Mouse (Mus musculus): ENCODE measurements around the gene Rph3a.

The Rph3a gene

DNA sequence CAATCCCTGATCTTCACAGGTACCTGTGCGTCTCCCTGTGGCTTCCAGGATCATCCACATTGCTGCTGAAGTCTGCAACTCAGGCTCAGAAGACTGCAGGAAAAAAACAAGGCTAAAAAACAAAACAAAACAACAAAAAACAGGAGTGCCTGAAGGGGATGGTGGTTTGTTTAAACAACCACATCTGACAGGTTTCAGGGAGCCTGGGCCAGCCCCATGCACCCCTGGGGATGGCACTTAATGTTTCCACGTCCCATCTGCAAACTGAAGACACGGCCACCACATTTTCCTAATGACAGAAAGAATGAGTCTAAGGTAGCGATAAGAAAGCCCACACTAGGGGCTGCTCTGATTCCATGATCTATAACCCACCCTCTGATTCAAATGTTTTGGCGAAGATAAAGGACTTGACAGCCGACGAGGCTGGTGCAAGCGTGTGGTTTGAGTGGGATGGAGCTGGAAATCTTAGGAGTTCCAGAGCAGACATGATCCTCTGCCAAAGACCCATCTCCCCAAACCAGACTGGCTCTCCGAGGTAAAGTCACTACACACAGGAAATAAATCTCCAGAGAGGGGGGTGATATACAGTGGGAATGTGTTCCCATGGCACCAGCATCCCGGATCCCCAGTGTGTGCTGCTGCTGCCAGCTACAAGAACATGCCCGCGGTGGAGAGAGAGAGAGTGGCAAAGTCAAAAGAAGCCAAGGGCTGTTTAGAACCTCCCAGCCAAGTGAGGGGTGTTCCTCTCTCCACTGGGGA, at the start of gene Rph3a:
Rph3a (minus strand) TSS at position 282 of the 759 bp plus-strand sequence.
- DNase-seq, result no peak

DNA sequence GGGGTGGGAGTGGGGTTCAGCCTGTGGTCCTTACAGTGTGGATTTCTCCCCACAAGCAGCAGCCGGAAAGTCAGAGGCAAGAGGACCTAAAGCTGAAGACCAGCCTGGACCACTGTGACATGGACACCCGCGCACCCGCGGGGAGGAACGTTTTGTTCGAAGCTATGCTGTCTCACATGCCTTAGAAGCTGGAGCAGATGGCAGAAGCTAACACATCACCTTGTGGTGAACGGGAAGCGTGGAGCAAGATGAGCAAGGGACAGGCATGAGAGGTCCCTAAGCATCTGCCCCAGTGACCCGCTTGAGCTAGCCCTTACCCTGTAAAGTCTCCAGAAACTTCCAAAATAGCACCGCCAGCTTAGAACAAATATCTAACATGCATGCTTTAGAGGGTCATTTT, 48.4 kb upstream of the Rph3a start:
- DNase-seq, result no peak

DNA sequence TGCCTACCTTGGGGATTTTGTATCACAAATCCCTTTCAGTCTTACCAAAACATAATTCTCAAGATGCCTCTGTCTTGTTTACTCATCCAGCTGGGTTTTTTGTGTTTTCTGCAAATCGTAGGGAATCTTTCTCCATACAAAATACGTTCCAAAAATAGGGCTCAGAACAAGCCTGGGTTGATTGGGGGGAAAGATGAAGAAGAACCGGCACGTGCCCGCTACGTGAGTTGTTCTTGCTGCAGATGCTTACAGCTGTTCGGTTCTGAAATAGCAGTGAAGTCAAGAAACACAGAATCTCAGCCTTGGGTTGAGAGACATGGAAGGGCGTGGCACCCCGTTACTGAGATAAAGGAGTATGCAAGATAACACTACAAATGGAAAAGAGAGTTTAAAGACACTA, 44.0 kb upstream of the Rph3a start:
- DNase-seq, result no peak

DNA sequence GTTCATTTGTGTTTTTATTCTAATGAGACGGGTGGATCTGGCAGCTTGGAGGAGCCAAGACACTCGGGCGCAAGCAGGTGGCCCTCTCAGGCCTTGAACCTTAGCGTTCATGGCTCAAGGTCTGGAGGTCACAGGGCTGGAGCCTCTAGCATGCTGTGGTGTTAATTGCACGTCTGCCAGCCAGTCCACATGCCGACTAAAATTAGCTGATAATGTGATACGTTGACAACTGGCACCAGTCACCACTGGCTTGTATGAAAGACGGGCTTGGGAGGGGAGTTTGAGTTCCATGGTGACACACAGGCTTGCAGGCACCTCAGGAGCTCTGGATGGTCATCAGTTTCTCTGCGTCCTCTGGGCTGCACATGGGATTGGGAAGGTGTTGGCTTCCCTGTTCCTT, 31.9 kb upstream of the Rph3a start:
- no peak for DNase-seq

DNA sequence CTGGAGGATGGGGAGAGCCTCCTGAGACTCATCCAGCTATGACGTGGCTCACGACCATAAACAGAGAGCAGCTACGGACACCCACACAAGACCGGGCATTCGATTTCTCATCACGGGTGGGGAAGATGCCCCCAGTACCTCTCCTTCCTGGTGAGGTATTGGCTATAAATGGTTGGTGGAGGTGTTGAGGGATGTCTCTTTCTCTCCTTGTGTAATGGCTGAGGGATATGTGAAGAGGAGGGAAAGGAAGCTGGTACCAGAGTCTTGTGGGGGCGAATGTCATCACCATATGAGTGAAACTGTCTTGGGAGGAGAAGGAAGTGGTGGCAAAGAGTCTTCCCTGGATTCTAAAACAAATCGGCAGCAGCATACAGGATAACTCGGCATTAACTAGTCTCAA, 29.6 kb upstream of the Rph3a start:
- no peak for DNase-seq

DNA sequence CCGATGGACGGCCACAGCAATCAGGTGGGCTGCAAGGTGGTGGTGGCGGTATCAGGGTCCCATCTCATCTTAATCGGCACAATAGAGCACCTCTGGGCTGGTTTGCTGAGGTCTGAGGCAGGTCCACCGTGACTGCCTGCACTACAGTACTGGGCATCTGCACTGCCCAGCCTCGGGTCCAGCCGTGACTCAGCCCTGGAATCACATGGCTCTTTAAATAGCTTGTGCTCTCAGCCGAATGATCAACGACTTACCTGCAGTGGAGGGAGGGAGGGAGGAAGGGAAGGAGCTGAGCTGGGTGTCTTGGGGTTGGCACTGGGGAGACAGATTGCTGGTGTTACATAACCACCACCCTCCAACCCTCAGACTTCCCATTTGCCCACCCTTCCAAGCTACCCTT, 20.3 kb upstream of the Rph3a start:
- DNase-seq, result no peak

DNA sequence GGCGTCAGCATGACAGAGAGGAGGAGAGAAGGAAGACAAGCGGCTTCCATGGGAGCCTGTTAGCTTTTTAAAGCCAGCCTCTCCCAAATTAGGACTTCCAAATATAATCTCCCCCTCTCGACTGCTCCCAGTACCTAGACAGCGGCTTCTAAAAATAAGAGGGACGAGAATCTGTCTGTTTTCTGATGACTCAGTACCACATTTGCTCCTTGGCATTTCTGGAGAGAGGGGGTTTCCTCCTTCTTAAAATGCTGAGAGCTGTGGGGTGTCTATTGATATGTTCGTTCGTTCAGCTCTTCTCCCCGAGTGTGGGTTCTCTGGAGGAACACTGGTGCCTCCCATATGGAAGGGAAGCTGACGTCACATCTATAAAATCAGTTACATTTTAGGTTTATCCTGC, 9.6 kb upstream of the Rph3a start:
- DNase-seq, result no peak

DNA sequence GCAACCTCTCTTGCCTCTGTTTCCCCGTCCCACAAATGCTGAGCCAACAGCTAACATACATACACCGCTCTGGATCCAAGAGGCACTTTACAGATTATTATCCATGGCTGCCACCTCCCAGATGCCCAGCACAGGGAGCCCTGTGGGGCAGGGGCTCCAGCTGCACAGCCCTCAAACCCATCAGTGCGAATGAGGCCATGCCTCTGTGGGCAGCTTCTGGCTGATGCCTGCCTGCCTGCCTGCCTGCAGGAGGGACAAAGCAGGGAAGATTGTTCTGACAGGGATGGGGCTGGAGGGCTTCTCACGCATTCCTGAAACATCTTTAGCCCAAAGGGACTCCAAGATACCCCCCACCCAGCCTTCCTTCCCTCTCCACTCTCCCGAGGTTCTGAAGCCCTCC, 7.8 kb upstream of the Rph3a start:
- DNase-seq, result no peak

DNA sequence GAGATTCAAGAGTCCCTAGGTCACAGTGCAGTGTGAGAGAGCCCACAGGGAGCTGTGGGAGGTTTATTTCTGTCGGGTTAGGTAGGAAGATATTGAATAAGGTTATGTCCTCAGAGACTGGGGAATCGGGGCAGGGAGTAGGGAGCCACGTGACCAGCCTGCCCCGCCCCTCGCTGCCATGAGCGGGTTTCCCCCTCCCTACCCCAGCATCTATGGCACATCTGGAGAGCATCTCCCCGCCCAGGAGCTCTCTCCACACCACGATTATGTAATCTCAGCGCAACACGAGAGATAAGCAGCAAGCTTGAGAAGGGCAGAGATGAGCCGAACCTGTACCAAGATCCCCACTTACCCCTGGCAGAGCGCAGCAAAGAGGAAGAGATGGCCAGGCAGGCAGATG, 6.5 kb upstream of the Rph3a start:
- no peak for DNase-seq

DNA sequence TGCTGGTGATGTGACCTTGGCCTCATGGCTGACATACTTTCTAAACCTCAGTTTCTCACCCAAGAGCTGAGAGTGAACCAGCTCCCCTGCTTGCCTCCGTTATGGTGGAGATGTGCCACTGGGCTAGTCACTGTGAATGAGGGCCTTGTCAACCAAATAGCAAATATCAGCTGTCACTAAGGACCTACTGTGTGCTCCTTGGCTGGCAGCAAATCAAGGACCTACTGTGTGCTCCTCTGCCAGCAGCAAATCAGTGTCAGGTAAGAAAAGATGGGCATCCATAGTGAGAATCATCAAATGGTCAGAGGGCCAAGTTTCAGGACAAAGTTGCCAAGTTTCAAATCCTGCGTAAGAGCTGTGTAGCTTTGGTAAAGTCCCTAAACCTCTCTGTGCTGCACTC, 4.6 kb upstream of the Rph3a start:
- no peak for DNase-seq

DNA sequence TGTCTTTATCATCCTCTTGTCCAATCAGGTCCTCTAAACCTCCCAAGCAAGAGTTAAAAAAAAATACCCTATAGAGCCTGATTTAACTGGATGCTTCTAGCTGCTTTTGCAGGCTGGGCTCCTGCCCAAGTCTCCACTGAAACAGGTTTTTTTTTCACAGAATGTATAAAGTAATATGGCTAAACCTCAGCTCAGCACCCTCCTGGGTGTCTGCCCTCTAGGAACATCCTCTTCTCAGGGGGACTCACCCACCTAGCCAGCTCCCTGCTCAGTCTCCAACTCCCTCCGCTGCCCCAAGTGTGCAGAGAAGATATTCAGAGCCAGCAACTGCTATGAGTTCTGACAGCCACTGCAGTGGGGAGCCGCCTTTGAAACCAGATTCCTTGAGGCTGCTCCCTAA, 2.1 kb upstream of the Rph3a start:
- no peak for DNase-seq

DNA sequence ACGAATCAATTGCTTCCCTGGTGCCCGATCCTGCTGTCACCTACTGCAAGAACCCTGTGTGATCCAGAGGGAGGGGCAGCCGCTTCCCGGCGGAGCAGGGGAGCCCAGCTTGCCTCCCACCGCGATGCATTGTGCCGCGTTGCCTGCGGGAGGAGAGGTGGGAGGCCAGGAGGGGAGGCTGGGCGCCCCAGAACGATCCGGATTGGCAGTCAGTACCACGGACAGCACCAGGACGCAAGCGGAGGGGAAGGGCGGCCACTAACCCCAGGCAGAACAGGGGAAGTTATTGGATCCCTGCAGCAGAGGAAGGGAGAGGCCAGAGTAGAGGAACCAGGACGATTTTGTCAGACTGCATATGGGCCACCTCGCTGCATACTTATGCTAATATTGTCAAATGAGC, 486 bp downstream of the Rph3a start:
- peak; percentile 57 for DNase-seq

DNA sequence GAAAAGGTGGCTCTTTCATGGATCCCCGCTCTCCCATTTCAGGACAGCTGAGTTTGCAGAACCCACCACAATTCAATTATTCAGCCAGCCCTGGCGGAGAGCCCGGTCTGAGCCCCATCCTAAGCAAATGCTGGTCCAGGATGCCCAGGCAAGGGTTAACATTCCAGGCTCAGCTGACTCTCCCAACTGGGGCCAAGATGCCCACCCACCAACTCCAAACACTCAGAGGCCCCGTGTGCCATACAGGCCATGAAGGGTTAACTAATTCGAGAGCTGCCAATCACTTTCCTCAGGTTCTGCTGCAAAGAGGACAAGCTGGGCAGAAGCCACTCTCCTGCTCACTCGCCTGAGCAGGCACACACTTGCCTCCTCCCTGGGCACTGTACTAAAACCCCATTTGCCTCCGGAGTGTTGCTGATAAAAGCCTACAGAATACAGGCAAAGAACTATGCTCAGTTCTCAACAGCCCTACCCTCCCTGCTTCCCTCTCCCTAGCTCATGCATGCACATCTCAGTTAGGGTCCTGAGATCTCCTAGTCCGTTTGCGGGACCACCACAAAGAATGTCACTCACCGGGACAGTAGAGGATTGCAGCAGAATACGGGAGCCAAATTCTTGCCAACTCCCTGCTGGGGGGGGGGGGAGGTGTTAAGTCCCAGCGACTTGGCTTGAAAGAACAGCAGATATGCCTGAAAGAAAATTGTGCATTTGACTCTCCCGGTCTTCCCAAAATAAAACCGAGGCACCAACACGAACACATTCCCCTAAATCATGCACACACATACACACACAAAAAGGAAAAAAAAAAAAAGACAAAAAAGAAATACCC, 1.3 kb downstream of the Rph3a start:
- DNase-seq, result no peak

DNA sequence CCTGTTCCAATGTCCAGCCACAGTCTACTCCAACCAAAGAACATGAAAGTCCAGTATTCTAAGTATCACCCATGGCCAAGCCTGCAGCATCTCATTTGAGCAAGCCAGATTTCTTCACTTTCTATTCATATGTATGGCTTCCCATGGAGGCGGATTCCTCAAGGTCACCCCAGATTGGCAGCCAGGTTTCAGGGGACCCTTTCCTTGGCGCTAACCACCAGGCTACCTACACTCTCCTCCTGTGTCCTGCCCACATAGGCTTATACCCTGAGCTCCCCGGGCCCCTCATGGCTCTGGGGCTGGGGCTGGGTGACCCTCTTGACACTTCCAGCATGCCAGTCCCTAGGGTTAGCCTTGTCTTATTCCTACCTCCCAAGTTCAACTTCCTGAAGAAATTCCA, 2.3 kb downstream of the Rph3a start:
- DNase-seq, result no peak

DNA sequence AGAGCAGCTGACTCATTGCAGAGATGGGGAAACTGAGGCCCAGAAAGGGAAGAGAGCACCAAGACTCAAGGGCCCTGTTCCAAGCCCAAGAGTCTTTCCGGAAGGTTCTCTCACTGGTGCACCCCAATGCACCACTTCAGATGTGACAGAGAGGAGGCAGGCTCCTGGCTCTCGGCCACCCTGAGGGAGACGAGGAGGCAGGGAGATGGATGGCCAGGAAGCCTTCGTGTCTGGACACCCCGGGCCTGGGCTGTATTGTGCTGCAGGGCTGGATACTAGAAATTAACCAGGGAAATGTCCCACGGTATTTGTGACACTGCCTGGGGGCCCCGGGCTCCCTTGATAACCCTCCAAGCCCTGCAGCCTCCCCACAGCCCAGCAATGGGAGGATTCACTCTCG, 2.8 kb downstream of the Rph3a start:
- no peak for DNase-seq

DNA sequence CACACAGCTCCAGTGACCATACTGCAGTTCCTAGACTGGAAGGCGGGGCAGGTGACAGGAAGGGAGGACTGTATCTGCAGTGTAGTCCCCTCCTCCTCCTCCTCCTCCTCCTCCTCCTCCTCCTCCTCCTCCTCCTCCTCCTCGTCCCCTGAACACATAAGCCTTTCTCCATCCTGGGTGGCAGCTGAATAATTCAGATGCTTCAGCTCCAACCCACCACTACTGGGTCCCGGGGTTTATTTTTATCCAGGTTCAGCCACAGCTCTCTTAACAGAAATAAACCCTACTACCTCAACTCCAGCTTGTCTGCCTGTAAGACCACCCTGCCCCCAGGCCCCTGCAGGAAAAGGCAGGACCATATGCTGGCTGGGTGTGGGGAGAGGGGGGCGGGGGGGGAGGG, 3.7 kb downstream of the Rph3a start:
- no peak for DNase-seq

DNA sequence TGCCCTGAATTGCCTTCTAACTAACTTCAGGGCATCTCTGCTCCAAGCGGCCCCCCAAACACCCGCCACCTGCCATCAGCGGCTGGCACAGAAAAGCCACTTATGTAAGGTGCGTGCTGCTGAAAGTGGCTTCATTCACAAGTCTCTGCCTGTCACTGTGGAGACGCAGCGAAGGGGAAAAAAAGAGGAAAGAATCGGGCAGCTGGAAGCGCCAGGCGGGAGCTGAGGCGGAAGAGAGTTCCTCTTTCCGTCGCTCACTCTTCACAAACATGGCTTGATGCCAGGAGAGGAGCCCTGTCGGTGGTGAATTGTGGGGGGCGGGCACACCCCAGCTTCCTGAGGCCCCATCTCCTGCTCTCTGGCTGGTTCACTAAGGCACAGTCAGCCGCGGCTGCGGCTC, 6.1 kb downstream of the Rph3a start:
- no peak for DNase-seq

DNA sequence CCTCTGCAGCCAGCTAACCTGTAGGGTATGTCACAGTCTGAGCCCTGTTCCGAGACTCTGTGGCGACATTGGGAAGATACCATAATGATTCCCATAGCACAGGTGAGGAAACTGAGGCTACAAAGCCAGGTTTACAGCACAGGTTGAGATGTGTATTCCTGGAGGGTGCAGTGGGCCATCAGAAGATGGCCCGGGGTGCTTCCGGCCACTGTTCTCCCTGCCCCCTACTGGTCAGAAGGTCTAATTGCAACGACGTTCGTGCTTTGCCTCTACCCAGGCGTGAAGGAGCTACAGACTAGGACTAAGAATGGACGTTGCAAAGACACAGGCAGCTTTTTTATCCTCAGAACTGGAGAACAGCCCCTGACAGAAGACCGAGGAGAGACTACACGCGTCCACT, 10.3 kb downstream of the Rph3a start:
- no peak for DNase-seq

DNA sequence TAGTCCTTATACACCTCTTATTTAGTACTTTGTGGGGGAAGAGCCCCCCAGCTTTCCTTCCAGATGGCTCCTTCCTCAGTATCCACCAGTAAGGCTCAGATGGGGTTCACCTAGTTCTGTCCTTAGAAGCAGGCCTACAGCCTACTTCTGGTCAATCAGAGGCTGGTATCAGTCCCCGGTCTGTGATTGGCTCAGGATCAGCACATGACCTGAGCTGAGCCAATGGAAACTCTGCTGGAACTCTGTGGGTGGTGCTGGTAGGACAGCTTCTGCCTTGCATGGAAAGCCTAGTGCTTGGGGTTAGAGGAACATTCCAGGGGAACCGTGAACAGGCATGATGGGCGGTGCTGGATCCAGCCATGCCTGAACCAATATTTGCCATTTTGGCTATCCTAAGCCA, 21.5 kb downstream of the Rph3a start:
- no peak for DNase-seq

DNA sequence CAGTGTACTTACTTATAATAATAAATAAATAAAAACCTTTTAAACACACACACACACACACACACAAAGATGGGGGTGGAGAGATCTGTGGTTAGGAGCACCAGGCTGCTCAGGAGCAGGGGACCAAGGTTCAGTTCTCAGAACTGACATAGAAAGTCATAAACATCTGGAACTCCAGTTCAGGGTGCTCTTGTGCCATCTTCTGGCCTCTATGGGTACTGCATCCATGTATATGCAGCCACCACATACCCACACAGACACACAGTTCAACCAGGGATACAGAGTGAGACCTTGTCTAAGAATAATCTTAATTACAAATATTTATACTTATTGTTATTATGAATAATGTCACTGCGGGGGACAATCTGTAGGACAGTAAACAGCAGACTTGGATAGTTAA, 26.9 kb downstream of the Rph3a start:
- DNase-seq, result no peak

DNA sequence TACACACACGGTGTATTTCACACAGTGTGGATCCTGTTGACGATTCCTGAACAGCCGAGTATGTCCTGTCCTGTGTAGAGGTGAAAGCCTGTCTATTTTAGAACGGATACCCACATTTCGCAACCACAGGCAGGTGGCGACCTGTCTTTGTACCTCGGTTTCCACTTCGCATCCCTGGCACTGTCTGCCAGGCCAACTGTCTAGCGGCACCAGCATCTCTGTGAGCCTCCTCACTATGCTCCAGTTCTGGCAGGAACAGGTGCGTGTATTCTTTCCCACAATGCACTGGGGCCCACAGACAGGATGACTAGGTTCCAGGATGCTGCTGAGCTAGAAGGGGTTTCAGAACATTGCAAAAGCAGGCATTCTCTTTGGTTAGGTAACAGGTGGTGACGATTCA, 28.7 kb downstream of the Rph3a start:
- DNase-seq, result no peak

DNA sequence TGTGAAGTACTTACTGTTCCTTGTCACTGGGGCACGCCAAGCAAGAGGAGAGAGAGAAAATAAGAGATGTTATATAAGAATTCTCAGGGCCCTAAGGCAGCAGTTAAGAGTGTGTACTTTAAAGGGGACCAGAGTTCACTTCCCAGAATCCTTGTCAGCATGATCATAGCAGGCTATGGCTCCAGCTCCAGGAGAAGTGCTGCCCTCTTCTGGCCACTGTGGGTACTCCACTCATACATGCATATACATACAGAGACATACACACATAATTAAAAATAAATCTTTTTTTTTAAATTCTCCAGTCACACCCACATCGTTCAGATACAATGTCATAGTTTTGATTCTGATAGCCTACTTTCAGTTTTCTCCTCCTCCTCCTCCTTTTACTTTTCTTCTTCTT, 29.8 kb downstream of the Rph3a start:
- DNase-seq, result no peak

DNA sequence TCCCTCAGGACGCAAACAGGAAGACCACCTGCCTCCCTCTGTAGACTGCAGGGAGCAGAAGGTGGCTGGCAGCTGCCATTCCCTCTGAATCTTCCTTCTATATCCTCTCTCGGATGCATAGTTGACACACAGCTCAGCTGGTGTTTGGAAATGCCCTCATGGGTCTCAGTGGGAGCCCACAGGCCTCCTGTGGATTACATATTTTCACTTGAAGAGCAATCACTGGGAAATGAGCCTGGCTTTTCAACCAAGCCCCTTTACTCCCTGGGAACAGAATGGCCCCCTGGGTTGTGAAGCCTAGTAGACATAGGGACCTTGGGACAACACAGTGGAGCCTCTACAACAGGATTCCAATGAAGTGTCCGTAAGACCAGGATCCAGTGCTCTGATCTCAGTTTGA, 33.8 kb downstream of the Rph3a start:
- no peak for DNase-seq

DNA sequence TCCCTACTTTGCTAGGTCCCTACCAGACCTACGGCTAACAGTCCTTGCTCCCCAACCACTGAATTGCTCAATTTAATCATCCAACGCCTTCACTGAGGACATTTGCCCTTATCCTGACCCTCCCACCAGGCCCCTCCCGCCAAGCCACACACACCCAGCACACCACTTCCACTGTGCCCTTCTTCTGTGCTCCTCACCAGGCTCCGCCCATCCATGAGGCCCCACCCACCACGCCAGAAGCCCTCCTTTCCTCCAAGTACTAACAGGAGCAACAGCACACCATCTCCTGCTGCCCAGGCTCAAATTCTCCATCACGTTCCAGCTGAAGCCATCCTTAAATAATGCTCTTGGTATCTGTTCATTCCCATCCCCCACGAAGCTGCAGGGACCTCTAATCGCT, 35.4 kb downstream of the Rph3a start:
- DNase-seq, result no peak

DNA sequence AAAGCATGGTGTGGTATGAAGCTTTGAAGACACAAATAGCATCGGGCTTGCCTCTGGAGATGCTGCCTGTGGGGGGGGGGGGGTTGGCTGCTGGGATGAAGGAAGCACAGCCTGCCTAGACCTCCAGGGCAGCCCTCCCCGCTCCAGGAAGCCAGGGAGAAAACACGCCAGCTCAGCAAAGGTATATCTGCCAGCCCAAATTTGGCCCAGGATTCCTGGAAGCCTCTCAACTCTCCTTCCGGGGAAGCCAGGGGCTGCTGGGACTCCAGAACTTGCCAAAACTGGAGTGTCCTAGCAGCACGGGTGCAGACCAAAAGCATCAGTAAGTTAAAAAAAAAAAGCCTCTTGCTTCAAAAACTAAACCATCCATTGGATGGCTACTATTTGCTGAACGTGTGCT, 37.6 kb downstream of the Rph3a start:
- DNase-seq, result no peak

Measured in lung, postnatal 14 days (tissue).